Mouse (Mus musculus): ENCODE measurements around the gene Usp21.

DNA sequence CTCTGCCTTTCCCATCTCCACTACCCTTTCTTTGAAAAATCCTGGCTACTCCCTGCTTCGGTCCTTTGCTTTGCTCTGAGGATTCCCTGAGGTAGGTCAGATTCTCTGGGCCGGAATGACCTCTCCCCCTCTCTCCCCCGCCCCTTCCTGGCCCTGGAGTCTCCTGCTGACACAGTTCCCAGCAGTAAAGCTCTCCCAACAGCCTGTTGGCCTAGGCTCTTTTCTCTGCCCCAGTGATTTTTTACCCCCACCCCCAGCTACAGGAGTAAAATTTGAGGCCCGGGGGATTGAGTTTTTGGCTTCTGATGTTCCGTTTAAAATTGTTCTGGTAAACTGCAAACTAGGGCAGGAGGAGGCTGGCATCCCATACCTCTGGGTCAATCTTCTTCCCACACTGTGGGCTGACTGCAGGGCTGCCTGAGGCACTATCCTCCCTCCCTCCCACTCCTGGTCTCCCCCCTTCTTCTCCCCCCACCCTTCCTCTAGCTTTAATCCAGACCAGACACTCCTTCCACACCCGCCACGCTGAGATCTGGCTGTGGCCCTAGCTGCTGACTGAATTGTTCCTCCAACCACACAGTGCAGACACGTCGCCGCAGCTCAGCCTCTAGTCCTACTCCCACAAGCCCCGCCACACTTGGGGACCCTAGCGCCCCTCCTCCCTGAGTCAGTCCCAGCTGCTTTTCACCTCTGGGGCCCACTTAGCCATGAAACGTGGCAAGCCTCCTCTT is 36.0 kb downstream of the Usp21 start:
- TF ChIP-seq POLR2A (IDR thresholded peaks at IDR 0.05; ENCODE audit: low read depth, low read length) (no peak), CTCF (conservative IDR thresholded peaks at IDR 0.05; ENCODE audit: insufficient read depth, insufficient read length, low read depth, low read length) (no peak)

Measured in kidney, adult 2 months (tissue).